Mouse (Mus musculus): ENCODE results near the gene Gm49380.

Gene Gm49380

GRCm38 (mm10) chr9:44045884-44046272, 67.4 kb downstream of the Gm49380 start:
- DNase-seq (ENCODE audit: low read depth) = peak; percentile 29

- no peak for DNase-seq (ENCODE audit: low read depth)
Measured at GRCm38 (mm10) chr9:44045158-44045883, 68.0 kb downstream of the Gm49380 start.

DNA sequence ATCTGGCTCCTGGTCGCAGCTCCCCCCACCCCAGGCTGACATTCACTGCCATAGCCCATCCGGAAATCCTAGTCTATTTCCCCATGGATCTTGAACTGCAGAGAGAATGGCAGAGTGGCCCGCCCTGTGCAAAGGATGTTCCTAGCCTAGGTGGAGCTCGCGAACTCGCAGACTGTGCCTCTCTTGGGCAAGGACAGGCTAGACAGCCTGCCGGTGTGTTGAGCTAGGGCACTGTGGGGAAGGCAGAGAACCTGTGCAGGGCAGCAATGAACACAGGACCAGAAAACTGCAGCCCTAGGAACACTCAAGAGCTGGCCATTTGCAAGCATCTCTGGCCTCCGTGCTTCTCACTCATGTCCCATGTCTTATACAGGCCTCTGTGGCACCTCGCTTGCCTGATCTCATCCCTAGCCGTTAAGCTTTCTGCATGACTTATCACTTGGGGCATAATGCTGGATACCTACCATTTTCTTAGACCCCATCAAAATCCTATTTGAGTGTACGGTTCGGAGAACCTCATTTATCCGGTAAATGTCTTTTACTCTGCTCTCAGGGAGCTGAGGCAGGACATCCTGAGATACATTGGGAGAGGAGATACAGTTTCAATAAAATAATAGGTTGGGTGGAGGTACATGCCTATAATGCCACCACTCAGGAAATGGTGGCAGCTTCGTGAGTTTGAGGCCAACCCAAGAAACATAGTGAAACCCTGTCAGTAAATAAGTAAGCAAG, 68.7 kb downstream of the Gm49380 start:
- peak; percentile 74 for DNase-seq (ENCODE audit: low read depth)

- DNase-seq (ENCODE audit: low read depth) = peak; percentile 74
Measured at GRCm38 (mm10) chr9:44043708-44044425, 69.4 kb downstream of the Gm49380 start.

DNA sequence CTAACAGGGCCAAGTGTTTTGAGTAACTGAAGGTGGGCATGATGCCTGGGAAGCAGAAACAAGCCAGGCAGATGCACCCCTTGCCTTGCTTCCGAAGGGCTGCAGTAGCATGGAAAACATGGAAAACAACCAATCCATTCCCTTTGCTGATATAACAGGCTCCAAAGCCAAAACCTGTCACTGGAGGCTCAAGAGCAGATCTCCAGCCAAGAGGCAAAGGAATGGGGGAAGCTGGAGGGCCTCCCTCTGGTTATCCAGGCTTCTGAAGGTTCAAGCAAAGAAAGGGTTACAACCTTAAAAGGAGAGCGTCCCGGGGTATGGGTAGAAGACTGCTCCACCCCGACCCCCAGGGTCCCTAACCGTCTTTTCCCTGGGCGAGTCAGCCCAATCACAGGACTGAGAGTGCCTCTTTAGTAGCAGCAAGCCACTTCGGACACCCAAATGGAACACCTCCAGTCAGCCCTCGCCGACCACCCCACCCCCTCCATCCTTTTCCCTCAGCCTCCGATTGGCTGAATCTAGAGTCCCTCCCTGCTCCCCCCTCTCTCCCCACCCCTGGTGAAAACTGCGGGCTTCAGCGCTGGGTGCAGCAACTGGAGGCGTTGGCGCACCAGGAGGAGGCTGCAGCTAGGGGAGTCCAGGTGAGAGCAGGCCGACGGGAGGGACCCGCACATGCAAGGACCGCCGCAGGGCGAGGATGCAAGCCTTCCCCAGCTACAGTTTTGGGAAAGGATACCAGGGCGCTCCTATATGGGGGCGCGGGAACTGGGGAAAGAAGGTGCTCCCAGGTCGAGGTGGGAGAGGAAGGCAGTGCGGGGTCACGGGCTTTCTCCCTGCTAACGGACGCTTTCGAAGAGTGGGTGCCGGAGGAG, 70.2 kb downstream of the Gm49380 start, which contains the start of gene Thy1:
Thy1 (plus strand) TSS at position 549 of the 872 bp plus-strand sequence.
- peak; percentile 79 for DNase-seq (ENCODE audit: low read depth)

- no peak for DNase-seq (ENCODE audit: low read depth)
Measured at GRCm38 (mm10) chr9:44042396-44042680, 71.0 kb downstream of the Gm49380 start.

- DNase-seq (ENCODE audit: low read depth) = peak; percentile 41
Measured at GRCm38 (mm10) chr9:44041511-44042395, 71.5 kb downstream of the Gm49380 start.

DNA sequence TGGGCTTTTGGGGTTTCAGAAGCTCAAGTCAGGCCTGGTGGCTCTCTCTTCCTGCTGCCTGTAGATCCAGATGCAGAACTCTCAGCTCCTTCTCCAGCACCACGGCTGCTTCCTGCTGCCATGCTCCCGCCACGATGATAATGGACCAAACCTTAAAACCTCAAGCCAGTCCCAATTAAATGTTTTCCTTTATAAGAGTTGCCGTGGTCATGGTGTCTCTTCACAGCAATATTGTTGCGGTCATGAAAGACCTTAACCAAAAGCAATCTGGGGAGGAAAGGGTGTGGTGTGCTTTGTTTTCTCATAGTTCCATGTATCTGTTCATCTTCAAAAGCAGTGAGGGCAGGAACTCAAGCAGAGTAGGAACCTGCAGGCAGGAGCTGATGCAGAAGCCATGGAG, 76.2 kb downstream of the Gm49380 start:
- DNase-seq (ENCODE audit: low read depth) = peak; percentile 74

GRCm38 (mm10) chr9:44033957-44034727, 79.2 kb downstream of the Gm49380 start:
- peak; percentile 92 for DNase-seq (ENCODE audit: low read depth)

- peak; percentile 56 for DNase-seq (ENCODE audit: low read depth)
Measured at GRCm38 (mm10) chr9:44033317-44033716, 80.0 kb downstream of the Gm49380 start.

DNA sequence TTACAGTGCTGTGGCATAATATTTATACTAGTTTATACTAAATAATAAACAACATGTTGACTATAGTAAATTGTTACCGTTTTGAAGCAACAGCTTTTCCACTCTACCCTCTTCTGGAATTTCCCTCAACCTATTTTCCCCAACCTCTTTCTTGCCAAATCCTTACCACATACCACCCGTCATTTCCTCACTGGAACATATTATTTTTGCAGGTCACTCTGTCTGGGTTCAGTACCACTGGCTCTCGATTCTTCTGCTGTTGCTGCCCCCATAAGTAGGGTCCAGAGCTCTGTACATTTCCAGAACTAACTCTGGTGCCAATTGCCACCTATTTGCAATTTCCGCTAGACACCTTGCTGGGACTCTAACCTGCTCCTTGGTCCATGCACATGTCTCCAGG, 81.4 kb downstream of the Gm49380 start:
- peak; percentile 79 for DNase-seq (ENCODE audit: low read depth)

DNA sequence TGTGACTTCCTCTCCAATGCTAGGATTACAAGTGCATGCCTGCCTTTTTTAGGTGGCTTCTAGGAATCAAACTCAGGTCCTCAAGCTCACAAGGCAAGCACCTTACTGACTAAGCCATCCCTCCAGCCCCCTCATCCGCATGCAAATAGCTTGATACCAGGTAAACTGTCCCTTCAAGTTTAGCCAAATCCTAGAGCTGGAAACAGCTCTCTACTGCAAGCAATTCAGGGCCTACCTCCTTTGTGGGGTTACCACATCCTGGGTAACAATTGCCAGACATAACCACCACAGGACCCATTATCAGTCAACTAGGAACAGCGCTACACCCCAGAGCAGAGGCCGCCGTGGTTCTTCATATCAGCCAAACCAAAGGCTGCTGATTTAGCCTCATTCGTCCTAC, 82.2 kb downstream of the Gm49380 start:
- peak; percentile 92 for DNase-seq (ENCODE audit: low read depth)

DNA sequence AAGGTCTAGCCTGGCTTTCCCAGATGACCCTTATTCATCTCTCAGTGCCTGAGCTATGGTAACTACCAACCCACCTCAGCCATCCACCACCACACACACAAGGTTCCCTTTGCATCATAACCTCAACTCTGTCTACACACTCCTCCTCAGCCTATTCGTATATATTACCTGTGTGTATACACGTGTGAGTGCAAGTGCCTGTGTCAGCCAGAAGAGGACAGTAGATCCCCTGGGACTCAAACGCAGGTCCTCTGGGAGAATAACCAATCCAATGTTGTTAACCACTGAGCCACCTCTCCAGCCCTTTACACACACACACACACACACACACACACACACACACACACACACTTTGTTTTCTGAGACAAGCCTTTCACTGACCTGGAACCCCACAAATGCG, 82.7 kb downstream of the Gm49380 start:
- DNase-seq (ENCODE audit: low read depth) = no peak

DNA sequence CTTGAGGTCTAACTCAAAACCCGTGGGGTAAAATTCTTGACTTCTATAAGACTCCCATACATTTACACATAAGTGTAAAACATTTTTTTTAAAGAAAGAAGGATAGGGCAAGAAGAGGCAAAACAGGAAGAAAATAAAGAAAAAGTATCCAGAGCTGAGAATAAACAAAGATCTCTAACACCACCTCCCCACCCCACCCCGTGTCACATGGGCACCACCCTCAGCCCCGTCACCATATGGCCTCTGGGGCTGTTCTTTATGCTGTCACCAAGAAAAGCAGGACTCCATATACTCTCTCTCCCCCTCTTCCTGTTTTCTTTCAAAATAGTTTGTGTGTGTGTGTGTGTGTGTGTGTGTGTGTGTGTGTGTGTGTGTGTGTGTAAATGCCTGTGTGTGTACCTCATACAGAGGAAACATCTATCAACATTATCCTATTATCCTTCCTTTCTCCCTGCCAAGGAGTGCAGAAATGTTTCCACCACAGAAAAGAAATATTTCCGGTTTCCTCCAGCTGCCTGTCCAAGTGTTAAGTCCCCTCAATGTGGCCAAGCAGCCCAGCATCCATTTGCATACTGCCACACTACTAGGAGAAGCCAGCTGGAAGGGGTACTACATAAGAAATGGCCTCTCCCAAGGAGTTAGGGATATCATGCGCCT, 83.6 kb downstream of the Gm49380 start:
- peak; percentile 69 for DNase-seq (ENCODE audit: low read depth)

GRCm38 (mm10) chr9:44024096-44024495, 89.2 kb downstream of the Gm49380 start:
- peak; percentile 66 for DNase-seq (ENCODE audit: low read depth)

- DNase-seq (ENCODE audit: low read depth) = peak; percentile 86
Measured at GRCm38 (mm10) chr9:44022100-44022847, 91.0 kb downstream of the Gm49380 start.

- DNase-seq (ENCODE audit: low read depth) = peak; percentile 80
Measured at GRCm38 (mm10) chr9:44020001-44020400, 93.3 kb downstream of the Gm49380 start.

DNA sequence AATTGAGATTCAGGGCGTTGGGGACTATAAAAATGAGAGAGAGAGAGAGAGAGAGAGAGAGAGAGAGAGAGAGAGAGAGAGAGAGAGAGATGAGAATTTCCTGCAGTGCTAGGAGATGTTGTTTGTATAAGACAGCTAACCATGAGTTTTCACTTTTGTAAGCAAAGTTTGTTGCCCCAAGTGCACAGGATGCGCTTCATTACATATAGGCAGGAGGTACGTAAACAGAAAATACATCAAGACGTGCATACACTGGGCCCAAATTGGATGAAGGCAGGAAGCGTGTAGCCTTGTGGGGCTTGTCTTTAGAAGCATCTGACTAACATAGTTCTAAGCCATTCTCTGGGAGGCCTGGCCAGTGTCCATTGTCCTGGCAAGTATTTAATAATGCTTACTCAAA, 95.5 kb downstream of the Gm49380 start:
- peak; percentile 84 for DNase-seq (ENCODE audit: low read depth)

All from induced T-regulatory cell, adult 2 months (primary cell).